Mouse (Mus musculus): ENCODE measurements around the gene Phrf1.
"Not testable (repeated sequence)": the region's sequence is repeated elsewhere in the genome, so short reads cannot be mapped to it uniquely, and the experiment has no call there.

Phrf1 gene

GRCm38 (mm10) chr7:141213605-141214235 lies 14.9 kb upstream of the Phrf1 start, which contains the start of gene Lmntd2:
Gene Lmntd2, minus strand, starts transcription at chr7:141214080.
- DNase-seq: no peak

DNA sequence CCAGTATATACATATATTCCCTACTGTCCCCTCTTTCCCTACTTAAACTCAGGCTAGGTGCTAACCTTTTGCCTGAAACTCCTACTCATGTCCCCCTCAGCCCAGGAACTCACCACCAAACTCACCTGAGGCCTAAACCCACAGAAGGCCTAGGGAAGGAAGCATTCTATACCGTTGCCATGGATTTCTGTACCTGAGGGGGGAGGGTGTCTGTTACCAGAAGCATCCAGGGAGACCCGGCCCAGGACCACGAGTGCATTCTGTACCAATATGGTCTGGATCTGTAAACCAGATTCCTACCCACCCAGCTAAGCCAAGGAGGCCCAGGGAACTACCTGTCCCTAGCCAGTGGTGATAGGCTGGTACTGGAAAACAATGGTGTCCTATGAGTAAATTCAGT lies 14.3 kb upstream of the Phrf1 start:
- no peak for DNase-seq

GRCm38 (mm10) chr7:141215101-141215879 lies 13.3 kb upstream of the Phrf1 start, which contains the start of gene Rassf7:
Gene Rassf7, plus strand, starts transcription at chr7:141215860.
- DNase-seq: peak; percentile 98 to 99

- peak; percentile 61 for DNase-seq
Observed at GRCm38 (mm10) chr7:141215880-141216733, 12.5 kb upstream of the Phrf1 start.

GRCm38 (mm10) chr7:141216894-141217293 lies 11.7 kb upstream of the Phrf1 start:
- DNase-seq: no peak

DNA sequence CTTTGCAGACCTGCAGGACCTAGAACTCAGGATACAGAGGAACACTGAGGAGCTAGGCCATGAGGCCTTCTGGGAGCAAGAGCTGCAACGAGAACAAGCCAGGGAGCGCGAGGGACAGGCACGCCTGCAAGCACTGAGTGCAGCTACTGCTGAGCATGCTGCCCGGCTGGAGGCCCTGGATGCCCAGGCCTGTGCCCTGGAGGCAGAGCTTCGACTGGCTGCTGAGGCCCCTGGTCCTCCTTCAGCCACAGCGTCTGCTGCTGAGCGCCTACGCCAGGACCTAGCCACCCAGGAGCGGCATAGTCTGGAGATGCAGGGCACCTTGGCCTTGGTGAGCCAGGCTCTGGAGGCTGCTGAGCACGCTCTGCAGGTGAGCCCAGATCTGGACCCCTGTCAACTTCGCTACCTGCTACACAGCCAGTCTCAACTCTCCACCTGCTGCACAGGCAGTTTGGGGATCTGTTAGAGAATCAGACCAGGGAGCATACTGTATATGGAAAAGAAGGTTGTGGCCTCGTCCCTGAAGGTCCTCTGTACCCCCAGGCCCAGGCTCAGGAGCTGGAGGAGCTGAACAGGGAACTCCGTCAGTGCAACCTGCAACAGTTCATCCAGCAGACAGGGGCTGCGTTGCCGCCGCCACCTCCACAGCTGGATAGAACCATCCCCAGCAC lies 11.1 kb upstream of the Phrf1 start:
- no peak for DNase-seq

DNA sequence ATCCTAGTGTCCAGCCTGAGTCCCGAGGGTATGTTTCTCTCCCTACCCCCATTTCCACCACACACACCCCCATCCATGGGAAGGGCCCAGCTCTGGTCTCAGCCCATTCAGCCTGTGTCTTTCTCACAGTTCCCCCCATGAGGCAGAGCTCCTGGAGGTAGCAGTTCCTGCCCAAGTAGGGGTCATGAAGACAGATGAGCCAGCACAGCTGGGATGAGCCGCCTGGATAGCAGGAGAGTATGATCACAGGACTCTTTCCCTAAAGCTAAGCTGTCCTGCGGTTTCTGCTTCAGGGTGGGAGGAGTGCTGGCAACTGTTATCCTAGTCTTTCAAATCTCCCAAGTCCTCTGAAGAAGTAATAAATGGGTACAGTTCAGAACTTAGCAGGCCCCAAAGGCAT lies 10.4 kb upstream of the Phrf1 start:
- no peak for DNase-seq

GRCm38 (mm10) chr7:141218557-141219133 lies 9.9 kb upstream of the Phrf1 start:
- DNase-seq: no peak

DNA sequence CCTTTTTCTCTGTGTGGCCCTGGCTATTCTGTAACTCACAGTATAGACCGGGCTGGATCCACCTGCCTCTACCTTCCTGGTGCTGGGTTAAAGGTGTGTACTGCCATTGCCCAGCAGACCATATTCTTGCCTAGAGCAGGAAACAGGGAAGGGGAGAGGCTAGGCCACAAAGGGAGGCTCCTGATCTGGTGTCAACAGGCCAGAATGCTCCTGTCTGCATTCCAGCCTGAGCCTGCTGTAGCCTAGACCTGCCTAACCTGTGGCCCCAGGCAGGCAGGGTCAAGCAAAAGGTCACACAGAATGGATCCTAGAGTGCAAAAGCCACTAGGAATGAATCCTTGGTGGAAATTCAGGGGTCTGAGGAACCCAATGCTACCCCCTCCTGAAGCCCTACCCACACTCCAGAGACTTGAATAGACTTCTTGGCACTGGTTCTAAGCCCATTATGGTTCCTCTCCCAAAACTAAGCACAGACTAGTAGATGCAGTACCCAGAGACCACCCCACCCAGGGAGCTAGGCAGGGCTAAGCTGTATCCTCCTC lies 9.0 kb upstream of the Phrf1 start:
- no peak for DNase-seq

- DNase-seq: no peak
Observed at GRCm38 (mm10) chr7:141220377-141220776, 8.2 kb upstream of the Phrf1 start.

GRCm38 (mm10) chr7:141221249-141222125 lies 7.1 kb upstream of the Phrf1 start:
- DNase-seq: peak; percentile 90 to 92

DNA sequence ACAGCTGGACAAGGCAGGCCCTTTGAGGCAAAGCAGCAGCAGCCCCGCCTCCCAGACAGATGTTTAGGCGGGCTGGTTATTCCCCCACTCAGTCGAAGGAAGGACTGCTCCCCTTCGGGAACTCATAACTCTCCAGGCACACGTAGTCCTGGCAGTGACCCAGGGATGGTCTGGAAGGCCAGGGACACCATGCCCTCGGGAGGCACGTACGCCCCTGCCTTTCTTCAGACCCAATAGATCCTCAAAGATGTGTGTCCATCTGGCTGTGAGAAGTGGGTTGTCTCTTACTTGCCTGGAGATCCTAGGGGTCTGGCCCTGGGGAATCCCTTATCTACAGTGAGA lies 6.5 kb upstream of the Phrf1 start:
- no peak for DNase-seq

- no peak for DNase-seq
Observed at GRCm38 (mm10) chr7:141222696-141223215, 5.8 kb upstream of the Phrf1 start.

GRCm38 (mm10) chr7:141226535-141226934 lies 2.0 kb upstream of the Phrf1 start:
- peak in 1 of 2 experiments; percentile 21 for DNase-seq

DNA sequence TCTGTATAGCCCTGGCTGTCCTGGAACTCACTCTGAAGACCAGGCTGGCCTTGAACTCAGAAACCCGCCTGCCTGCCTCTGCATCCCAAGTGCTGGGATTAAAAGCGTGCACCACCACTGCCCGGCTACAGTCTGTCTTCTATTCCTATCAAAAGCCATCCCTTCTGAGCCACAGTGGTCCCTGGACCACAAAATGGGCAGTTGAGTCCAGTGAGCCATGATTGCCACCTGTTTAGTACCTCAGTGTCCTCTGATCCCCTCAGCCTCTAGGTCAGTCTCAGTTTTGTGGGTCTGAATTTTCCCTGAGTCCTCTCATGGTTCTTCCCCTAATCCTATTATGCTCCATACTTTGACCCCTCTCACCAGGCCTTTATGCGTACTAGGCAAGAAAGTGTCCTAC lies 788 bp upstream of the Phrf1 start:
- DNase-seq: no peak

DNA sequence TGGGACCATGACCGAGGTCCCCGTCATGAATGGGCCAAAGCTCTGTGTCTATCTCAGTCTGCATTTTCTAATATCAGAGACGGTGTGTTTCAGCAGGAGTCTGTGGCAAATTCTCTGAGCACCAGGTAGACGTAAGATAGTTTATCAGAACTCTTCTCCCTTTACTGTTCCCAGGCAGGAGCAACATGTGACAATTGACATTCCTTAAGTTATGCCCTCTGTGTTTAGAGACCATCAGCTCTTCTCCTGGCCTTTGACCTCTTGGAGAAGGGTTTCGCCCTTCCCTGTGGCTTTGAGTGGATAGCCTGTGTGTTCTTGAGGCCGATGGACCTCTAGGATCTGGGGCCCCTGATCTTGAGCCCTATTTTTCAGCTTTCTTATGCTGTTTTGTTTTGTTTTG lies 1.1 kb downstream of the Phrf1 start:
- DNase-seq: no peak

GRCm38 (mm10) chr7:141230570-141230969 lies 2.0 kb downstream of the Phrf1 start:
- DNase-seq: no peak

GRCm38 (mm10) chr7:141231111-141231510 lies 2.5 kb downstream of the Phrf1 start:
- no peak for DNase-seq

DNA sequence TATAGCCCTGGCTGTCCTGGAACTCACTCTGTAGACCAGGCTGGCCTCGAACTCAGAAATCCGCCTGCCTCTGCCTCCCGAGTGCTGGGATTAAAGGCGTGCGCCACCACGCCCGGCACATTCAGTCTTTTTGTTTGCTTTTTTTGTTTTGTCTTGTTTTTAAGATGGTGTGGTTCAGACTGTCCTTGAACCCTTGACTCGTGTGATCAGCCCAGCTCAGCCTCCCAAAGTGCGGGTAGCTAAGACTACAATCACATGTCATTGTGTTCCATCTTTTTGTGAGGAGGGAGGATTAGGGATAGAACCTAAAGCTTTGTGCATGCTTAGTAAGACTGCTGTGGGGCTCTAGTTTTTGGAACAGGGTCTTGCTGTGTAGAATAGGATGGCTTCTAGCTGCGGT lies 3.0 kb downstream of the Phrf1 start:
- no peak for DNase-seq

DNA sequence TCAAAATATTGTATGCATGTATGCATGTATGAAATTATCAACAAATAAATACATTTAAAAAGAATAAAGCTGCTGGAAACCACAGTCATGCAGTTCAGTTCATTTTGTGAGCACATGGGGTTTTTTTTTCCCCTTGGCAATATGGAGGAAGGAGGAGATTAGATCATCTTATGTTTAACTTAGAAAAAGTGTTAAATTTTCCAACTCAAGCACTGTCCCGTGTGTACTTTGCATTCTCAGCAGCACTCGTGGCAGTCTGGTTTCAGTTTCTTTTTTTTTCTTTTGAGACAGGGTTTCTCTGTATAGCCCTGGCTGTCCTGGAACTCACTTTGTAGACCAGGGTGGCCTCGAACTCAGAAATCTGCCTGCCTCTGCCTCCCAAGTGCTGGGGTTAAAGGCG lies 21.9 kb downstream of the Phrf1 start:
- not testable (repeated sequence) for DNase-seq

DNA sequence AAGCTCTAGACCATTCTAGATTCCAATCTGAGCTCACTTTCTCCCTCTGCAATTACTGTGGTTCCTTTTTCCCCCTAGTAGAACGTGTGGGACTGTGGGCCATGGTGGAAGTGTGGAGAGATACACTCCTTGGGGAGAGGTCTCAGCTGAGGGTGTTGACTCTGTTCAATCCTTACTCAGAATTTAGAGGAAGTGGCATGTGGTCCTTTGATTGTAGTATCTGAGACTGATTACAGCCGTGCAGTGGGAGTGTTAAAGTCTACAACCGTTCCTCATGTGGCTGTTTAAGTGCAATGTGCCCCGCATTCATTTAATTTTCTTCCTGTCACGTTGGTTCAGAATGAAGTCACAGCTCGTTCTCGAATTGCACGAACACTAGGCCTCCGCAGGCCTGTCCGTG lies 27.6 kb downstream of the Phrf1 start:
- DNase-seq: no peak
